In genomic region chr16:93026094-93026648, GRCm38 (mm10) we compare ENCODE assay signal across 23 mouse cellular contexts.
DNase-seq lines count a peak whose midpoint lies in the region; ATAC-seq and TF ChIP-seq lines count a peak whose summit lies in the region.
"Had no signal": no experiment of that assay in that cellular context is flagged by ENCODE, and none has a peak within 500 bp of the region (broad histone marks: within the 10 kb centered on the region; RNA-seq: fewer than 3 reads in every experiment).

No protein-coding gene starts in this region.

- H3K4me1 ChIP-seq in heart, embryonic 11.5 days (ENCODE audit: control insufficient read depth, insufficient read depth, low read length): no peaks in the 10 kb centered on the region
- H3K4me1 ChIP-seq in lung, embryonic 14.5 days (ENCODE audit: insufficient read depth): 0 out of 2 replicates have a peak, but pooled peaks cover 8% of the 10 kb centered on the region
- no peaks in the 10 kb centered on the region for H3K4me1 ChIP-seq in brown adipose tissue, adult 24 weeks (ENCODE audit: control insufficient read depth, insufficient read depth, insufficient read length, low read length)
- H3K4me1 ChIP-seq: heart, embryonic 12.5 days; hindbrain, embryonic 15.5 days; liver, embryonic 13.5 days; midbrain, embryonic 10.5 days had no signal

- ATAC-seq in heart, embryonic 11.5 days (replicated peaks; ENCODE audit: insufficient number of reproducible peaks, low FRiP score, low TSS enrichment): no peak
- no peak for ATAC-seq in lung, embryonic 14.5 days (ENCODE audit: insufficient read depth)
- ATAC-seq: forebrain, postnatal 0 days had no signal

- H3K27ac ChIP-seq in heart, embryonic 11.5 days (ENCODE audit: low read depth, low read length): no peak overlapping the region
- peak overlapping the region; percentile 56; the same call in 1 of the 2 replicates for H3K27ac ChIP-seq in lung, embryonic 14.5 days (ENCODE audit: low read depth)
- peak overlapping the region; percentile 44 for H3K27ac ChIP-seq in brown adipose tissue, adult 24 weeks (replicated peaks; ENCODE audit: low read depth, low read length)
- peak overlapping the region; percentile 31 for H3K27ac ChIP-seq in macrophage
- H3K27ac ChIP-seq: forebrain, embryonic 10.5 days; hindbrain, embryonic 15.5 days; left cerebral cortex, adult 2 months; liver, embryonic 13.5 days; midbrain, embryonic 10.5 days had no signal

- intact Hi-C loops in gastrocnemius, postnatal 36 days (cut with DNase I): no loop called here

- 57% methylated on average over 11 of the region's 11 CpGs for WGBS in heart, embryonic 11.5 days (ENCODE audit: insufficient replicate concordance)
- 24% methylated on average over 11 of the region's 11 CpGs for WGBS in lung, embryonic 14.5 days
- WGBS in macrophage (ENCODE audit: missing documents): 62% methylated on average over 11 of the region's 11 CpGs

- no peak overlapping the region for H3K9ac ChIP-seq in heart, embryonic 11.5 days (ENCODE audit: low read depth, low read length)
- no peak overlapping the region for H3K9ac ChIP-seq in lung, embryonic 14.5 days
- H3K9ac ChIP-seq: forebrain, postnatal 0 days; heart, embryonic 12.5 days; hindbrain, embryonic 15.5 days; liver, embryonic 13.5 days had no signal

- DNase-seq in heart, adult 11 months: peak; percentile 89
- peak; percentile 46 for DNase-seq in lung, embryonic 14.5 days
- no peak for DNase-seq in lung, postnatal 14 days
- no peak for DNase-seq in liver
- no peak for DNase-seq in gastrocnemius, postnatal 36 days
- DNase-seq: adrenal gland, postnatal 36 days; cerebellum, postnatal 14 days; forebrain, postnatal 0 days; heart, postnatal 14 days; kidney, adult 11 months; kidney, postnatal 10 days; liver, embryonic 13.5 days; lung, postnatal 10 days; right cerebral cortex, adult 18-20 months; thymus, postnatal 14 days had no signal

- no peaks in the 10 kb centered on the region for H3K9me3 ChIP-seq in heart, embryonic 11.5 days (replicated peaks; ENCODE audit: control insufficient read depth, low read length)
- no peaks in the 10 kb centered on the region for H3K9me3 ChIP-seq in lung, embryonic 14.5 days (ENCODE audit: low read depth, low read length)
- H3K9me3 ChIP-seq: forebrain, embryonic 10.5 days; heart, embryonic 12.5 days; hindbrain, embryonic 15.5 days; liver, embryonic 13.5 days; midbrain, embryonic 10.5 days had no signal

- no peaks in the 10 kb centered on the region for H3K79me2 ChIP-seq in macrophage (ENCODE audit: inconsistent target)

- H3K27me3 ChIP-seq in heart, embryonic 11.5 days (ENCODE audit: control insufficient read depth, insufficient read depth, low read length): peaks cover 9% of the 10 kb centered on the region
- H3K27me3 ChIP-seq in lung, embryonic 14.5 days (ENCODE audit: insufficient read depth, low read length): no peaks in the 10 kb centered on the region
- H3K27me3 ChIP-seq: hindbrain, embryonic 15.5 days; liver, embryonic 13.5 days had no signal

- H3K4me3 ChIP-seq in heart, embryonic 11.5 days (ENCODE audit: low read depth, low read length): no peak overlapping the region
- H3K4me3 ChIP-seq in lung, embryonic 14.5 days (ENCODE audit: low read depth, low read length): no peak overlapping the region
- H3K4me3 ChIP-seq in brown adipose tissue, adult 24 weeks (ENCODE audit: insufficient read depth, low read depth, low read length): no peak overlapping the region
- H3K4me3 ChIP-seq in macrophage (ENCODE audit: inconsistent target): no peak overlapping the region
- H3K4me3 ChIP-seq: forebrain, embryonic 10.5 days; heart, embryonic 12.5 days; hindbrain, embryonic 15.5 days; left cerebral cortex, adult 2 months; liver, embryonic 13.5 days; midbrain, embryonic 10.5 days had no signal

- no peak overlapping the region for H3K4me2 ChIP-seq in heart, embryonic 11.5 days
- no peak overlapping the region for H3K4me2 ChIP-seq in lung, embryonic 14.5 days
- H3K4me2 ChIP-seq: heart, embryonic 12.5 days; hindbrain, embryonic 15.5 days; liver, embryonic 13.5 days had no signal

- no peaks in the 10 kb centered on the region for H3K36me3 ChIP-seq in heart, embryonic 11.5 days (ENCODE audit: control insufficient read depth, insufficient read depth, low read length)
- H3K36me3 ChIP-seq in lung, embryonic 14.5 days (ENCODE audit: insufficient read depth): no peaks in the 10 kb centered on the region
- no peaks in the 10 kb centered on the region for H3K36me3 ChIP-seq in macrophage (ENCODE audit: inconsistent target)
- H3K36me3 ChIP-seq: forebrain, embryonic 10.5 days; heart, embryonic 12.5 days; hindbrain, embryonic 15.5 days; liver, embryonic 13.5 days; midbrain, embryonic 10.5 days had no signal

- no peak for TF ChIP-seq CTCF in lung, embryonic 14.5 days (IDR thresholded peaks at IDR 0.05; ENCODE audit: low read depth)

Comparison
In these comparisons a context has a peak if more than half of its experiments do, and no peak if none do; other contexts are left out.
1. DNase-seq: peak in heart, adult 11 months (single experiment) and lung, embryonic 14.5 days (single experiment); none in lung, postnatal 14 days (single experiment), liver (single experiment) and gastrocnemius, postnatal 36 days (0 of 2).